Mouse (Mus musculus): ENCODE measurements at regions not wholly inside any gene's neighbourhood (a gene's known extent, or its start where the extent isn't known, plus 50 kb on each side); places are given as distances from the start of the nearest gene placed in this dataset.

GRCm38 (mm10) chr2:179277887-179278282 is 164.3 kb upstream of the Cdh4 start:
- TF ChIP-seq RCOR1 (conservative IDR thresholded peaks at IDR 0.05; ENCODE audit: low read depth, low read length), result no peak
- TF ChIP-seq KAT2A (IDR thresholded peaks at IDR 0.05; ENCODE audit: insufficient replicate concordance, low read length), result no peak
- no peak for TF ChIP-seq USF2 (conservative IDR thresholded peaks at IDR 0.05; ENCODE audit: low read depth, low read length)
- no peak for TF ChIP-seq MEF2A (IDR thresholded peaks at IDR 0.05; ENCODE audit: borderline replicate concordance, low read depth, low read length)
- TF ChIP-seq ZKSCAN1 (IDR thresholded peaks at IDR 0.05; ENCODE audit: borderline replicate concordance, low read depth, low read length), result no peak
- TF ChIP-seq TCF12 (IDR thresholded peaks at IDR 0.05; ENCODE audit: low read depth, low read length), result no peak
- TF ChIP-seq ETS1 (conservative IDR thresholded peaks at IDR 0.05; ENCODE audit: low read depth, low read length), result no peak
- no peak for TF ChIP-seq MYC (IDR thresholded peaks at IDR 0.05; ENCODE audit: low read depth, low read length)
- no peak for TF ChIP-seq TBP (conservative IDR thresholded peaks at IDR 0.05; ENCODE audit: low read depth, low read length)
- no peak for TF ChIP-seq UBTF (IDR thresholded peaks at IDR 0.05; ENCODE audit: low read depth, low read length)
- H3K9me3 ChIP-seq (replicated peaks; ENCODE audit: low read length), result peaks cover 95% of the 10 kb centered on the region
- in situ Hi-C loops (cut with MboI; ENCODE audit: low pct_ligation_motif_present, low pct_unique_long_range_greater_than_20kb, low sequenced_read_pairs) (no loop called here), dilution Hi-C loops (cut with MboI; ENCODE audit: extremely low pct_ligation_motif_present, extremely low pct_unique_long_range_greater_than_20kb, low sequenced_read_pairs) (no loop called here)
- H3K27ac ChIP-seq (ENCODE audit: insufficient read depth, low read depth), result no peak overlapping the region
- no peak overlapping the region for H3K4me2 ChIP-seq (ENCODE audit: insufficient read depth, low read depth, poor library complexity, severe bottlenecking)
- no peaks in the 10 kb centered on the region for H3K36me3 ChIP-seq (replicated peaks in 1 of 2; ENCODE audit: control insufficient read depth in 1 of 2, insufficient read depth in 1 of 2, low read length in 1 of 2)
- H3K4me3 ChIP-seq (replicated peaks in 1 of 3; ENCODE audit: low read depth in 2 of 3, low read length in 2 of 3, poor library complexity in 1 of 3), result no peak overlapping the region
- no peaks in the 10 kb centered on the region for H3K79me2 ChIP-seq (replicated peaks; ENCODE audit: control insufficient read depth, extremely low read depth, insufficient read depth, poor library complexity, severe bottlenecking)
- no peaks in the 10 kb centered on the region for H3K4me1 ChIP-seq (ENCODE audit: control insufficient read depth in 1 of 2, insufficient read depth in 2 of 2)
- DNase-seq (ENCODE audit: extremely low read depth), result no peak
- no peak overlapping the region for H3K9ac ChIP-seq (ENCODE audit: insufficient read depth, low read depth)
- H3K27me3 ChIP-seq (replicated peaks), result no peaks in the 10 kb centered on the region

- Histone ChIP-seq H3K4me3 (replicated peaks in 1 of 3; ENCODE audit: low read depth in 2 of 3, low read length in 2 of 3, poor library complexity in 1 of 3) (no peak overlapping the region), H3K36me3 (replicated peaks in 1 of 2; ENCODE audit: control insufficient read depth in 1 of 2, insufficient read depth in 1 of 2, low read length in 1 of 2) (no peaks in the 10 kb centered on the region), H3K79me2 (replicated peaks; ENCODE audit: control insufficient read depth, extremely low read depth, insufficient read depth, poor library complexity, severe bottlenecking) (no peaks in the 10 kb centered on the region), H3K27ac (ENCODE audit: insufficient read depth, low read depth) (no peak overlapping the region), H3K4me1 (ENCODE audit: control insufficient read depth in 1 of 2, insufficient read depth in 2 of 2) (no peaks in the 10 kb centered on the region), H3K27me3 (replicated peaks) (no peaks in the 10 kb centered on the region), H3K9ac (ENCODE audit: insufficient read depth, low read depth) (no peak overlapping the region), H3K9me3 (replicated peaks; ENCODE audit: low read length) (peaks cover 92% of the 10 kb centered on the region), H3K4me2 (ENCODE audit: insufficient read depth, low read depth, poor library complexity, severe bottlenecking) (no peak overlapping the region)
- TF ChIP-seq TCF12 (IDR thresholded peaks at IDR 0.05; ENCODE audit: low read depth, low read length) (no peak), MAZ (IDR thresholded peaks at IDR 0.05; ENCODE audit: low read depth, low read length) (no peak), NELFE (IDR thresholded peaks at IDR 0.05; ENCODE audit: low read depth, low read length) (no peak), MAX (IDR thresholded peaks at IDR 0.05; ENCODE audit: low read length) (no peak), GABPA (IDR thresholded peaks at IDR 0.05; ENCODE audit: insufficient replicate concordance, low read depth, low read length) (no peak), CHD2 (IDR thresholded peaks at IDR 0.05; ENCODE audit: low read length) (no peak), PAX5 (IDR thresholded peaks at IDR 0.05; ENCODE audit: low read length) (no peak), KAT2A (IDR thresholded peaks at IDR 0.05; ENCODE audit: insufficient replicate concordance, low read length) (no peak), EP300 (IDR thresholded peaks at IDR 0.05; ENCODE audit: low read length) (no peak), USF2 (conservative IDR thresholded peaks at IDR 0.05; ENCODE audit: low read depth, low read length) (no peak), ZMIZ1 (IDR thresholded peaks at IDR 0.05; ENCODE audit: low read depth, low read length) (no peak), ZNF384 (IDR thresholded peaks at IDR 0.05; ENCODE audit: low read depth, low read length) (no peak), JUN (IDR thresholded peaks at IDR 0.05; ENCODE audit: insufficient read depth, low read depth, low read length) (no peak), HCFC1 (IDR thresholded peaks at IDR 0.05; ENCODE audit: low read depth, low read length) (no peak), NRF1 (IDR thresholded peaks at IDR 0.05; ENCODE audit: low read depth, low read length) (no peak)
- no peak for DNase-seq (ENCODE audit: extremely low read depth)
- in situ Hi-C loops (cut with MboI; ENCODE audit: low pct_ligation_motif_present, low pct_unique_long_range_greater_than_20kb, low sequenced_read_pairs) (no loop called here), dilution Hi-C loops (cut with MboI; ENCODE audit: extremely low pct_ligation_motif_present, extremely low pct_unique_long_range_greater_than_20kb, low sequenced_read_pairs) (no loop called here)
These were observed 160.0 kb upstream of the Cdh4 start for GRCm38 (mm10) chr2:179282276-179282675.
